7 mouse cellular contexts compared by ENCODE assay signal in the genomic region with DNA sequence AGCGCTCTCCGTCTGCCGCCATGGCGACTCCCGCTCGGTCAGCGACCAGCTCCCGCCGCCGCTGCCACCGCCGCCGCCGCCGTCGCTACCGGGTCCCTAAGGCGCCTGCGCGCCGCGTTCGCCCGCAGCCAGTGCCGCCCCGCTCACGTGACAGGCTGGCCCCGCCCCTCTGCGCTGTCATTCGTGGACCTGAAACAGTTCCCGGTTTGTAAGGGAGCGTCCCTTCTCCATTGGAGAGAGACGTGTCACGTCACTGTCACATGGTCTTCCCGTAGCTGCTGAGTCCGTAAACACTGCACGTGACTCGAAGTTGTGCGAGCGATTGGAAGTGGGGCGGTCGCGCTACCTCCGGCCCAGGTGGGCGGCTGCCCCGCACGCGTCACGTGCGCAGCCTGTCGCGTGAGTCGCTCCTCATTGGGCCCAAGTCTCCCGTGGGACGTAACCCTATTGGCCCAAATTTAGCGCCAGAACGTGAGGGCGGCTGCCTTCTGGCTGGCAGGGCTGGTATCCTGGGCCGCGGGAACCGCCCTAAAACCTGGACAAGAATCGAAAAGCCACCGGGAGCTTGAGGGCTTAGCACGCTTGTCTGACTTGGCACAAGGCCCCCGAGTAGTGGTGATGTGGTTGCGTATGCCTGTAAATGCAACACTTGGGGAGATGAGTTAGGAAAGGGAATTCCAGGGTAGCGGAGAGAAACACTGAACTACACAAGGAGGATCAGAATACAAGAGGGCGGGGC. TPM values are rescaled to one million over a fixed set of nuclear protein-coding genes. Genes with fewer than 3 reads are reported as not detected.
DNase-seq lines count a peak whose midpoint lies in the region; ATAC-seq and TF ChIP-seq lines count a peak whose summit lies in the region.

A gene (minus strand): TSS at position 103 of the 739 bp plus-strand sequence.
A gene (plus strand): TSS at position 329 of the 739 bp plus-strand sequence.

- under 1% methylated on average over 68 of the region's 68 CpGs for WGBS in embryonic facial prominence, embryonic 10.5 days
- WGBS in intestine, postnatal 0 days: 0% methylated on average over 60 of the region's 68 CpGs
- under 1% methylated on average over 68 of the region's 68 CpGs for WGBS in midbrain, embryonic 12.5 days
- WGBS in small intestine, adult 2 months: under 1% methylated on average over 68 of the region's 68 CpGs

- H3K4me3 ChIP-seq in embryonic facial prominence, embryonic 10.5 days: peak within 1 kb of the TSS; percentile 94
- H3K4me3 ChIP-seq in intestine, postnatal 0 days (ENCODE audit: low read depth, low read length): peak within 1 kb of the TSS; percentile 88
- peak within 1 kb of the TSS; percentile 96 for H3K4me3 ChIP-seq in midbrain, embryonic 12.5 days
- H3K4me3 ChIP-seq in small intestine, adult 2 months (ENCODE audit: low read depth, low read length): peak within 1 kb of the TSS; percentile 72

- H3K9ac ChIP-seq in intestine, postnatal 0 days (ENCODE audit: low read depth, low read length): peak within 1 kb of the TSS; percentile 90
- H3K9ac ChIP-seq in midbrain, embryonic 12.5 days (replicated peaks): peak within 1 kb of the TSS; percentile 96

- H3K27me3 ChIP-seq in embryonic facial prominence, embryonic 10.5 days (replicated peaks; ENCODE audit: low read depth, poor library complexity, severe bottlenecking): no peaks in the 10 kb centered on the region
- H3K27me3 ChIP-seq in intestine, postnatal 0 days (replicated peaks; ENCODE audit: control insufficient read depth, insufficient read depth, low read length): no peaks in the 10 kb centered on the region
- H3K27me3 ChIP-seq in midbrain, embryonic 12.5 days: no peaks in the 10 kb centered on the region
- no peaks in the 10 kb centered on the region for H3K27me3 ChIP-seq in small intestine, adult 2 months (ENCODE audit: control insufficient read depth, insufficient read depth, low read length)

- peak; percentile 44; the same call in 1 of the 2 replicates for TF ChIP-seq POLR2A in small intestine, adult 2 months (IDR thresholded peaks at IDR 0.05; ENCODE audit: low read depth, low read length)

- DNase-seq in adrenal gland, postnatal 10 days: peak; percentile 99
- DNase-seq in embryonic facial prominence, embryonic 10.5 days (ENCODE audit: low spot score): peak; percentile 98
- peak; percentile 98 for DNase-seq in gonadal fat pad, adult 2 months (ENCODE audit: low read depth)
- peak; percentile 98 for DNase-seq in left cerebral cortex, postnatal 4 days

- intact Hi-C loops in left cerebral cortex, postnatal 4 days (cut with DNase I): loop anchor here (5.0 kb wide), 1 partner anchor 131 kb away; no protein-coding TSS in a partner anchor

- peak within 1 kb of the TSS; percentile 85 for H3K4me2 ChIP-seq in intestine, postnatal 0 days (replicated peaks; ENCODE audit: low read depth)
- peak within 1 kb of the TSS; percentile 75 for H3K4me2 ChIP-seq in midbrain, embryonic 12.5 days (replicated peaks)

- peaks cover 38% of the 10 kb centered on the region for H3K36me3 ChIP-seq in embryonic facial prominence, embryonic 10.5 days (replicated peaks)
- H3K36me3 ChIP-seq in intestine, postnatal 0 days (ENCODE audit: control insufficient read depth, insufficient read depth): peaks cover 30% of the 10 kb centered on the region
- H3K36me3 ChIP-seq in midbrain, embryonic 12.5 days: peaks cover 36% of the 10 kb centered on the region
- peaks cover 29% of the 10 kb centered on the region for H3K36me3 ChIP-seq in small intestine, adult 2 months (ENCODE audit: control insufficient read depth, insufficient read depth, low read length)

- H3K4me1 ChIP-seq in embryonic facial prominence, embryonic 10.5 days: peaks cover 34% of the 10 kb centered on the region
- H3K4me1 ChIP-seq in intestine, postnatal 0 days (replicated peaks; ENCODE audit: control insufficient read depth, insufficient read depth, low read length): 0 out of 2 replicates have a peak, but pooled peaks cover 5% of the 10 kb centered on the region
- H3K4me1 ChIP-seq in midbrain, embryonic 12.5 days: peaks cover 29% of the 10 kb centered on the region
- peaks cover 7% of the 10 kb centered on the region; the same call in 1 of the 2 replicates for H3K4me1 ChIP-seq in small intestine, adult 2 months (ENCODE audit: control insufficient read depth, insufficient read depth, insufficient read length, low read length)

- H3K27ac ChIP-seq in embryonic facial prominence, embryonic 10.5 days (replicated peaks): peak within 1 kb of the TSS; percentile 93
- peak within 1 kb of the TSS; percentile 96 for H3K27ac ChIP-seq in intestine, postnatal 0 days (ENCODE audit: low read depth, low read length)
- H3K27ac ChIP-seq in midbrain, embryonic 12.5 days (replicated peaks): peak within 1 kb of the TSS; percentile 91
- peak within 1 kb of the TSS; percentile 92 for H3K27ac ChIP-seq in small intestine, adult 2 months (ENCODE audit: insufficient read depth, low read depth, low read length)

- H3K9me3 ChIP-seq in embryonic facial prominence, embryonic 10.5 days: no peaks in the 10 kb centered on the region
- no peaks in the 10 kb centered on the region for H3K9me3 ChIP-seq in intestine, postnatal 0 days (ENCODE audit: control insufficient read depth)
- H3K9me3 ChIP-seq in midbrain, embryonic 12.5 days: no peaks in the 10 kb centered on the region

- peak; percentile 97 for ATAC-seq in intestine, postnatal 0 days
- ATAC-seq in midbrain, embryonic 12.5 days (ENCODE audit: low FRiP score, low read depth): peak; percentile 100

- TF ChIP-seq CTCF in intestine, postnatal 0 days (IDR thresholded peaks at IDR 0.05; ENCODE audit: low read depth): 0 out of 2 replicates have a peak, but pooled peaks have one; percentile 4
- TF ChIP-seq CTCF in small intestine, adult 2 months (IDR thresholded peaks at IDR 0.05; ENCODE audit: extremely low read depth, insufficient read length, insufficient replicate concordance, low read depth, low read length): no peak

RNA-seq across cellular contexts. Expression of the first gene that starts in this region (rescaled TPM):
- total RNA-seq in adrenal gland, postnatal 10 days (2021): 10 to 100 TPM; 41.0 to 46.3 TPM
- polyA plus RNA-seq in embryonic facial prominence, embryonic 10.5 days (2016; fragmentation: Nextera tagmentation; extraction: Ambion mirVana): 43.5 and 43.6 TPM in 2 replicates
- polyA plus RNA-seq in gonadal fat pad, adult 2 months (2012; rRNA removed): 94.6 and 111 TPM in 2 replicates
- 51.2 and 51.4 TPM in 2 replicates for polyA plus RNA-seq in intestine, postnatal 0 days (2015; fragmentation: Nextera tagmentation; extraction: Ambion mirVana)
- 10 to 100 TPM; 72.8 to 76.0 TPM for total RNA-seq in left cerebral cortex, postnatal 4 days (2021)
- polyA plus RNA-seq in midbrain, embryonic 12.5 days (2016; fragmentation: Nextera tagmentation; extraction: Ambion mirVana): 68.3 and 72.8 TPM in 2 replicates
- 50.9 and 93.1 TPM in 2 replicates for polyA plus RNA-seq in small intestine, adult 2 months (2012; rRNA removed)

RNA-seq across cellular contexts. Expression of the second gene that starts in this region (rescaled TPM):
- 10 to 100 TPM; 36.8 to 53.0 TPM for total RNA-seq in adrenal gland, postnatal 10 days (2021)
- 74.5 and 78.8 TPM in 2 replicates for polyA plus RNA-seq in embryonic facial prominence, embryonic 10.5 days (2016; fragmentation: Nextera tagmentation; extraction: Ambion mirVana)
- polyA plus RNA-seq in gonadal fat pad, adult 2 months (2012; rRNA removed): 73.0 and 74.1 TPM in 2 replicates
- 138 and 143 TPM in 2 replicates for polyA plus RNA-seq in intestine, postnatal 0 days (2015; fragmentation: Nextera tagmentation; extraction: Ambion mirVana)
- total RNA-seq in left cerebral cortex, postnatal 4 days (2021): 10 to 100 TPM in 1 of 2 experiments, 1 to 10 TPM in 1; 9.3 to 11.6 TPM
- polyA plus RNA-seq in midbrain, embryonic 12.5 days (2016; fragmentation: Nextera tagmentation; extraction: Ambion mirVana): 50.0 and 50.1 TPM in 2 replicates
- polyA plus RNA-seq in small intestine, adult 2 months (2012; rRNA removed): 59.2 and 116 TPM in 2 replicates

Comparison
In these comparisons a context has a peak if more than half of its experiments do, and no peak if none do; other contexts are left out.
1. Peak in every context shown above with its lines: DNase-seq, ATAC-seq, H3K4me3 ChIP-seq and H3K27ac ChIP-seq.